Mouse (Mus musculus) megakaryocyte progenitor cell, adult 5-6 weeks (primary cell): ENCODE measurements at regions not wholly inside any gene's neighbourhood (a gene's known extent, or its start where the extent isn't known, plus 50 kb on each side); places are given as distances from the start of the nearest gene placed in this dataset.

Experiments
- ATAC-seq: replicated peaks from 2 replicates; pipeline ENCODE4 v1.8.0; 2016; ENCODE audit warnings: mild to moderate bottlenecking, moderate TSS enrichment, inconsistent platforms; ENCODE audit not compliant: poor library complexity

- ATAC-seq, result no peak
Measured at GRCm38 (mm10) chr6:109370286-109370685, 541.8 kb downstream of the Edem1 start.

GRCm38 (mm10) chr6:109371931-109372330, 543.5 kb downstream of the Edem1 start:
- ATAC-seq, result no peak

GRCm38 (mm10) chr6:109387212-109387611, 558.8 kb downstream of the Edem1 start:
- no peak for ATAC-seq

- ATAC-seq, result no peak
Measured at GRCm38 (mm10) chr6:109389781-109390180, 561.3 kb downstream of the Edem1 start.

GRCm38 (mm10) chr6:109398690-109399089, 570.2 kb downstream of the Edem1 start:
- peak; percentile 57 for ATAC-seq

- no peak for ATAC-seq
Measured at GRCm38 (mm10) chr6:109419505-109420239, 591.2 kb downstream of the Edem1 start.

- no peak for ATAC-seq
Measured at GRCm38 (mm10) chr6:109433596-109433995, 605.2 kb downstream of the Edem1 start.
